Mouse (Mus musculus): Measurements from ENCODE around the gene Mtfmt.

The Mtfmt gene

DNA sequence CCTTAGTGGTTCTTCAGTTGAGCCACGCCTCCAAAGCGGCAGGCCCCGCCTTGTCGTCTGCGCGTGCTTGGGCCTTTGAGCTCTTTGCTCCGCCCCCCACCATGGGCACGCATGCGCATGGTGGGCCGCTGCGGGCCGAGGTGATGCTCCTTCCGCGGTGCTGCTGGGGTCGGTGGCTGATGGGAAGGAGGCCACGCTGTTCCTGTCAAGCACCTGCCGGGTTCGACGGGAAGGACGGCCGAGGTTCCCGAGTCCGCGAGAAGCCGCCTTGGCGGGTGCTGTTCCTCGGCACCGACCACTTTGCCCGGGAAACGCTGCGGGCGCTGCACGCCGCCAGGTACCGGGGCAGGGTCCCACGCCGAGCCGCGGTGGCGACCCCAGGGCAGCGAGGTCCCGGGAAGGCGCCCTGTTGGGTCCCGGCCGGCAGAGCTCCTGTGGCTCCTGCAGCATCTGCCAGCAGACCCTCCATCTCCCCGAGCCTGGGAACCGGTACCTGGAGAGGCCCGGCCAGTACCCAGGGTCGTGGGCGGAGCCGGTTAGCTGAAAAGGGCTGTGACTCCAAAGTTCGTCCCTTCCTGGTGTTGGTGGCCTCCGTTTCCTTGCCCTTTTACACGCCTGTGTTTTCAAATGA lies at the start of gene Mtfmt:
Mtfmt (plus strand) TSS at position 112 of the 631 bp plus-strand sequence.
- peak; percentile 92 to 98 for DNase-seq (ENCODE audit: low spot score in 2 of 2)

DNA sequence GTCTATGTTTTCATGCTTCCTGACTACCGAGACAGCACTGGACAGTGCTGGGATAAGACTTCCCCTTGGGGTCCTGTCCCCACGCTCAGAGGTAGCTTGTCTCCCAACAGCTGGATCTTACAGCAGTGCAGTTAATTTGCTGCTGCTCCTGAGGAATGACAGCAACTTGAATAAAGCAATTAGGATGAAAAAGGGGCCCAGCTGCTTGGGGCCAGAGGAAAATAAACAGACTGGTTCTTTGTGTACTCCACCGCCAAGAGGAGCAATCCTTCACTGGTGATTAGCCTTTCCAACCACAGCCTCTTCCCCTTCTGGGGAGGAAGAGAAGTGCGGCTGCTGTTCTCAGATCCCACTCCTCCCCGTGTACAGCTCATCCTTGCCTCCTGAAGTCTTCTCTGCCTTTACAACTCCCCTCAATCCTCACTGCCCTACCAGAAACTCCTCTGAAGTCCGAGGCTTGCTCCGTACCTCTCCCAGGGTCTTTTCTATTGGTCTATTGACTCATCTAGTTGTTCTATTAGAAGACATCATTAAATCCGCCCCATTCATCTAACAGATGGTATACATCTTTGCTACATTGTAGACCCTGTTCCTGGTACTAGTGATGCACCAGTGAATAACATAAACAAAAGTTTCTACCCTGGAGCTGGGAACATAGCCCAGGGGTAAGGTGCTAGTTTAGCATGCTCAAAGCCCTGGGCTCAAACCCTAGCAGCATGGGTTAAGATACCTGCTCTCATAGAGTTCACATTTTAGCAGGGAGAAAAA lies 49.0 kb upstream of the Mtfmt start:
- DNase-seq (ENCODE audit: low spot score in 2 of 2) = no peak

DNA sequence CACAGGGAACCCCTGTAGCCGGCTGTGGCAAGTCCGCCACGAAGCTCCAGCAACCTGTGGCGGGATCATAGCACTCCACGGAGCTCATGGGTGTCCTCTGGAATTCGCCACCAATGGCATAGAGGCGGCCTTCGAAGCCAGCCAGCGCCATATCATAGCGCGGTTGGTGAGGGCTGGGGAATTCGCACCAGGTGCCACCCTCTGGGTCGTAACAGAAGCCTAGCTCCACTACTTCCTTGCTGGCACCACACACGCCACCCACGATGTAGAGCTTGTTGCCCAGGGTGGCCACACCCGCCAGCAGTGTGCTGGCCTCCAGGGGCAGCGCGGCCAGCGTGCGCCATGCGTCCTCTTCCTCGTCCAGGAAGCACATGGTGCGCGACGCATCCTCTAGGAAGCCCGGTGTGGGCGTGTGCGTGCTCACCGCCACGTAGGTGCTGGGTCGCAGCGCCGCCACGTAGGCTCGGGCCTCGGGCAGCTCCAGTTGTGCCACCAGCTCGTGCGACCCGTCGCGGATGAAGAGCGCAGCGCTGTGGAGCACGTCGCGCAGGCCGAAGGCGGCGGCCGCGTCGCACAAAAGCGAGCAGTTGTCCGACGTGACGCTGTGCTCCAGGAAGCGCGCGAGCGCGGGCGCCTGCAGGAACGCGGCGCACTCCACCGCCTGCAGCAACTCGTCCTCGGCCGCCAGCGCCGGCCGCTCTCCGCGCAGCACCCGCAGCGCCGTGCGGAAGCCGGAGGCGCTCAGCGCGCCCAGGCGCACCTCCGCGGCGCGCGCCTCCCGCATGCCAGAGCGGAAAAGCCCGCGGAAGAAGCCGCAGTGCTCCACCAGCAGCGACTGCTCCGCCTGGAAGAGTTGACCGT lies 44.6 kb upstream of the Mtfmt start:
- no peak for DNase-seq (ENCODE audit: low spot score in 2 of 2)

DNA sequence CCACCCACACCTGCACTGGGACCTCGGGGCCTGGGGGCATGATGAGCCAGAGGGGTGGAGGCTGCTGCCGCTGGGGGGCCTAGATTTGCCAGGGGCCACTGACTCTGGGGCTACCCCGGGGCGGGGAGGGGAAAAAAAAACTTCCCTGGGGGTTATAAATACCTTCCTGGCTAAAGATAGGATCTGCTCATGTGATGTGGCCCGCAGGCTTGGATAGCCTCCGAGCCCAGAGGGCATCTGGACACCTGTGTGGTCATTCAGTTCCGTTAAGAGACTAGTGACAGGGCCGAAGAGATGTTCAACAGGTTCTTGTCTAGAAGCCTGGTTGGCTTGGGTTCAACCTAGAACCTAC lies 44.0 kb upstream of the Mtfmt start, which contains the start of gene Kbtbd13:
Kbtbd13 (minus strand) TSS at position 40 of the 352 bp plus-strand sequence.
- DNase-seq (ENCODE audit: low spot score in 2 of 2) = no peak

DNA sequence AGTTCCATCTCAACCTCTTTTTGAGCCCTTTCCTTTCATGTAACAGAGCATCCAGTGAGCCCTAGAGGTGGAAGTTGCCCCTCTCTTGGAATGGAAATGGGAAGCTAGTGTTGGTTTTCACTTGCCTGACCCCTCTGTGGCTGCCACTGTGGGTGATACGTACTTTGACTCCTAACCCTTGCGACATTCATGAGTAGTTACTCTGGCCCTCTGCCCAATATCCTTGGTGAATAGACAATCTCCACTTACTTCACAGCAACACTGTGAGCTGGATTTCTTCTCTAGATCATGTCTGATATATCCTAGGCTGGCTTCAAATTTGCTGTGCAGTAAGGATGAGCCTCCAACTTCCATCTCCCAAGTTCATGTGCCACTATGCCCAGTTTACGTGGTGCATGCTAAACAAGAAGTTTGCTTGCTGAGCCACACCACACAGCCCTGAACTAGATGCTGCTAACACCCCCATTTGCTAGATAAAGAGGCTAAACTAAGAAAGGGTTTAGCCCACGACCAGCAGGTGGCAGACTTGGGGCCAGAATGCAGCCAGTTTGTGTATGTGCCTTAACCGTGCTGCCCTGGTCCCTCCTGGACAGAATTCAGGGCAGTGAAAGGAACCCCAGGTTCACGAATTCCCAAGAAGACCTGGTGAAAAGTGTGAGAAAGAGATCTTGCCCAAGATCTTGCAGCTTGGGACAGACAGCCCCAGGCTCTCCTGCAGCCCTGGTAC lies 42.8 kb upstream of the Mtfmt start:
- peak; percentile 36 to 79 for DNase-seq (ENCODE audit: low spot score in 2 of 2)

DNA sequence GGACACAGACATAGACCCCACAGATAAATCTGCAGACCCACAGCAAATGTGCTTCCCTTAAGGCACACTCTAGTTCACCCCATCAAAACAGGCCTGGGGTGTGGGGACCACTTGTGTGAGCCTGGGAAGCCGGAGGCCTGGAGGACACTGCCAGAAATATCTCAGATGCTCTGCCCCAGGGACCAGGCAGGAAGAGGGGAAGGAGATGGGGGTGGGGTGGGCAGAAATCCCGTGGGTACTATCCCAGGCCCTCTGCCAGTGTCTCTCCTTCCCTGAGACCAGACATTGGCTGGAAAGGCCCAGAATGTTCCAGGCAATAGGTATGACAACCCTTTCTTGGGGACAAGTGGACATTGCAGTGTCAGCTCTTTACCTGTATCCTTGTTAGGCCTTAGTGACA lies 42.0 kb upstream of the Mtfmt start:
- no peak for DNase-seq (ENCODE audit: low spot score in 2 of 2)

DNA sequence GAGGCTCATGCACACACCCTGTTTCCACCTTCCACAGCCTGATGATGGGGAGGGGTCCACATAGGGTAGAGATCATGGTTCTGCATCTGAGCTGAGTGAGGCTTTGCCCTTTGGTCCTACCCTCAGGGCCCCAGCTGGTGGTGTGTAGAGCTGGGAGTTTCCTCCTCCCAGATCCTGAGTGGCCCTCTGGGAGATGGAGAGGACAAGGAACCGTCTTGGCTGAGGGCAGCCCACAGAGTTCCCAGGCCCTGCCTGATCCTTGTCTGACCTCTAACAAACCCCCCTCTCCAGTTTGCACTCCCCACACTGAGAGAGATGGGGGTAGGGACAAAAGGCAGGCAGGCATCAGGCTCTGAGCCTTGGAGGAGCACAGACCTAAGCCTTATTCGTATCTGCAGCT lies 41.2 kb upstream of the Mtfmt start:
- DNase-seq (ENCODE audit: low spot score in 2 of 2) = no peak

DNA sequence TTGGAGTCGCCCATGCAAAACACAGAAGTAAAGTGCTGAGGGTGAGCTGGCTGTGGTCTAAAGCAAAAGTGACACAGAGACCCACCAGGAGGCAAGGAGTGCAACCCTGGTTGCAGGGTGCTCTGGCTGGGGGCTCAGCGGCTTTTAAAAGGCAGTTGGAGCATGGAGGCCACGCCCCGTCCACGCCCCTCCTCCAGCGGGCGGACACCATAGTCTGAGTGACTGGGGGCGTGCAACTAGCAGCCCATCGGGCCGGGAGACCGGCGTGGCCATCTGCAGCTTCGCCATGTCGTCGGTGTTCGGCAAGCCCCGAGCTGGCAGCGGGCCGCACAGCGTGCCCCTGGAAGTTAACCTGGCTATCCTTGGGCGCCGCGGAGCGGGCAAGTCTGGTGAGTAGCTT lies 37.3 kb upstream of the Mtfmt start, which contains the start of gene Rasl12:
Rasl12 (plus strand) TSS at position 228 of the 400 bp plus-strand sequence.
- peak; percentile 21 to 62 for DNase-seq (ENCODE audit: low spot score in 2 of 2)

DNA sequence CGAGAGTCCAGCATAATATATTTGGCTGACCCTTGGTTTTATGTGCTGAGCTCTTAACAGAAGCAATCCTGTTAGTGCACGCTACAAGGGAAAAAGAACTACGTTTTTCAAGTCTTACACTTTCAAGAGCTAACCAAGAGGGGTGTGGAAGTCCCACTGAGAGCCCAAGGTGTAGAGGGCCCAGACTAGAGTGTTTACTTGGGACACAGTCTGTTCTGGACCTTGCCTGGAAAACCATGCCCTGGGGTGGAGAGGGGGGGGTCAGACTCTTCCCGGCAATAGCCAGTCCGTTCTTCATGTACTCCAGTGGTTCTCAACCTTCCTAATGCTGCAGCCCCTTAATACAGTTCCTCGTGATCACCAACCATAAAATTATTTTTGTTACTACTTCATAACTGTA lies 35.6 kb upstream of the Mtfmt start:
- no peak for DNase-seq (ENCODE audit: low spot score in 2 of 2)

DNA sequence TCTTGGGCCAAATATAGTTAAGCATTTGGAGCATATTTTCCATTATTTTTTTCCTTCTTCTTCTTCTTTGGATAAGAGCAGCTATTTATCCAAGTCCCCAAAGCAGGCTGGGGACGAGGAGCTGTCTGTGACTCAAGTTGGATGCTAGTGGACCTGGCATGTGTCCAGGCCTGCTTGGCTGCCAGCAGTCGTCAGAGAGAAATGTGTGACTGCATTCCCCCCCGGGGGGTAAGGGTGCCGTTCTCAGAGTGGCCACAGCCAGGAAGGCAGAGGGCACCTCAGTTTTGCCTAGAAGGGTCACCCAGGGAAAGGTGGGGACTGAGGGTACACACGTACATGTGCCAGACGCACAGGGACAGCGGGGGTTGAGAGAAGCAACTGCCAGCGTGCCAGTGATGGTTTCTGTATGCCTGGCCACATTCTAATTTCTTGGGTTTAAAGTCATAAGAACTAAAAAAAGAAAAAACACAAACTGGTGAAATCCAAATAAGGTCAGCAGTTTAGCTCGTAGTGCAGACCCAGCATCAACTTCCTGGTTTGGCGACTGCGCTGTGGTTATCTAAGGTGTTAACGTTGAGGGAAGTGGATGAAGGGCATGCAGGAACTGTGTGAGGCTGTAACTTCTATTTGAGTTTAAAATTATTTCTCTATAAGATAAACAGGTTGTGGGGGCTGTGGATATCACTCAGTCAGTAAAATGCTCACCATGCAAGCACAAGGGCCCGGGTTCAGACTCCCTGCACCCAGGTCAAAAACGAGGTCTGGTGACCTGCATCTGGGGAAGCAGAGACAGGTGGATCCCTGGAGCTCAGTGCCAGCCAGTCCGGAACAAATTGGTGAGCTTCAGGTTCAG lies 31.0 kb upstream of the Mtfmt start:
- DNase-seq (ENCODE audit: low spot score in 2 of 2) = peak in 1 of 2 experiments; percentile 32

DNA sequence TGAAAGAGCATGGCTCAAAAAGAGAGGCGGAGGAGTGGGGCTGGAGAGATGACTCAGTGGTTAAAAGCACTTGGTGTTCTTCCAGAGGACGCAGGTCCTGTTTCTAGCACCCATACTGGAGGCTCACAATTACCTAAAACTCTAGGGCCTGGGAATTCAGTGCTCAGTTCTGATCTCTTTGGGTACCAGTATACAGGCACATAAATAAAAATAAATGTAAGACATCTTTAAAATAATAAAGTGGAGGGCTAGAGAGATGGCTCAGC lies 30.5 kb upstream of the Mtfmt start:
- DNase-seq (ENCODE audit: low spot score in 2 of 2) = no peak

DNA sequence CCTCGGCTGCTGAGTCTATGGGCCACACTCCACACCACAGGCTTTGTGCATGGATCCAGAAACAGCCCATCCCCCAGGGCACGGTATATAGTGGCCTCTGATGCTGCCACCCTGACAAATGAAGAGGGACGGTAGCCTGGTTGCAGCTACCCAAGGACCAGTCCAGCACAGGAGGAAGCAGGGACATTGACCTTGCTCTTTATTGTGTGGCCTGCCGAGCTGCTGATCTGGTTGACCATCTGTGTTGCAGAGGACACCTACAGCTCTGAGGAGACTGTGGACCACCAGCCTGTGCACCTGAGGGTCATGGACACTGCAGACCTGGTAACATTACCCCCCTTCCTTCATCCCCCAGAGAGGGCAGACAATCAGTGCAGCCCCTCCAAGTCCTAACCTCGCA lies 28.3 kb upstream of the Mtfmt start:
- no peak for DNase-seq (ENCODE audit: low spot score in 2 of 2)

DNA sequence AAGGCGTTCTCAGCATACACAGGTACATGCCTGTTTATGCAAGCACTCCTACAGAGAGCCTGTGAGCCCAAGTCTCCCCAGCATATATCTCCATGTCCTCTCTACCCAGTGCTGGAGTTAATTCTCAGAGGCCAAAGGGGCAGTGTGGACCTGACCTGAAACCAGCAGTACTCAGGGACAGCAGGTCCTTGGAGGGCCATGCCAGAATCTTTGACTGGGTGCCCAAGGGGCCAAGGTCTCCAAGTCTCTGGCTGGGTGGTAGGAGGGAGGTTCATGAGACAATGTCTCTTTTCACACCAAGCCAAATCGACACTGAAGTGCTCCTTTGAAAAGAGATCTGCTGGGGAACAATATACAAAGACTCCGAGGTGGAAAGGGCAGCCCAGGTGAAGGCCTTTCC lies 27.7 kb upstream of the Mtfmt start:
- no peak for DNase-seq (ENCODE audit: low spot score in 2 of 2)

DNA sequence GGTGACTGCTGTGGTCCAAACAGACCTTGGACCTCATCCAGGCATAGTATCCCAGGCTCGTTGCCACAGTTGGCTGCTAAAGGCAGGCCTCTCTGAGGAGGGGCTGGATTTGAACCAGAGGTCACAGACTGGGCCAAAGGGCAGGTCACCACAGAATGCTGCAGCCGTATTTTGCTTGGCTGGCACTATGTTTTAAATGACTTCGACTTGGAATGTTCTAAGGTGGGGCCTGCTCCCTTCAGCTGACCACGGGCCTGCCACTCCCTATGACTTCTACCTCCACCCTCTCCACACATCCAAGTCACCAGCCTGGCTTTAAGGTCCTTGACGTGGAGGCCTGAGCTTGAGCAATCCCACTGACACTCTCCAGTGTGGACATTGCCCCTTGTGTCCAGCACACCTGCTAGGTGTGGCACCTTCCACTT lies 26.7 kb upstream of the Mtfmt start:
- DNase-seq (ENCODE audit: low spot score in 2 of 2) = no peak

DNA sequence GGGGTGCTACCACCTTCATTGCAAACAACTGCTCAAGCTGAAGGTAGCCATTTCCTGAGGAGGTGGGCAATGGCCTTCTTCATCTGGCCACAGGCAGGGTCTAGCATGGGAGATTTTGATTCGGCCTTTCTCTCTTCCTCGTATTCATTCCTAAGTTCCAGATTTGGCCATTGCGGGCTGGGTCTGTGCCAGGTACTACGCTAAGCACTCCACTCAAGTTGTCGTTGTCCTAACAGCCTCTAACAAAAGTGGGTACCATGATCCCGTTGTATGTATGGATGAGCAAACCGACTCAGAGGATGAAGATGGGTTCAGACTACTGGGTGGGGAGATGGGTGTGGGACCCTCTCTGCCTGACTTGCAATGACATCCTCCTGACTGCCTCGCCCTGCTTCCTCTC lies 25.2 kb upstream of the Mtfmt start:
- DNase-seq (ENCODE audit: low spot score in 2 of 2) = no peak

DNA sequence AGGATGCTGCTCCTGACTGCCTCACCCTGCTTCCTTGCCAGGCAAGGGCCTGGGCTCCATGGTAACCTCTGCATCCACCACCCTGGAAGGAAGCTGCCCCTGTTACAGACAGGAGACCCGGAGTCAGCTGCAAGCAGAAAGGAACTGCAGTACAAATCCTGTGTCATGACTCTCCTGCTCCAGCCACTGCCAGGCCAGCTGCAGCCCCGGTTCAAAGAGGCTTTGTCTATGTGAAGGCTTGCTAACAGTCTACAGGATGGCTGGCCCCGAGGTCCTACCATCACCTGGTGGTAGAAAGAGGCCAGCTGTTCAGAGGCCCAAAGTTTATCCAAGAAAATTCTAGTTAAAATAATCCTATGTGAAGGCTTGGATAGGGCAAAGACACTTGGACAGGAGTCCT lies 24.3 kb upstream of the Mtfmt start:
- no peak for DNase-seq (ENCODE audit: low spot score in 2 of 2)

DNA sequence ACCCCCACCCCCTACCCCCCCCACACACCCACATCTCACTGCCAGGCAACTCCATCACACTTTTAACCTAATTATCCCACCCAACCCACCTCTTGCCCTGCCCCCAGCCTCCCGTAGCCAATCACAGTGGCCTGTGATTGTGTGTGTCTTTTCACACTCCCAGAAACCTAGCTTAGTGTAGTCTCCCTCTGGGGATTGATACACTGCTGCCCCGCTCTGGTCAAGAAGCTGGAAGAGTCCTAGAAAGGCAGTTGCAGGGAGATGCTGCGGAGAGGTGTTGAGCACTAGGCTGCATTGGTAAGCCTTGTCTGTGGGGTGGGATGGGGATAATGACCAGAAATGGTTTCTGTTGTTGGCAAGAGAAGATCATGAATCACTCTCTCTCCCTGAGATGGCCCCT lies 17.8 kb upstream of the Mtfmt start:
- no peak for DNase-seq (ENCODE audit: low spot score in 2 of 2)

DNA sequence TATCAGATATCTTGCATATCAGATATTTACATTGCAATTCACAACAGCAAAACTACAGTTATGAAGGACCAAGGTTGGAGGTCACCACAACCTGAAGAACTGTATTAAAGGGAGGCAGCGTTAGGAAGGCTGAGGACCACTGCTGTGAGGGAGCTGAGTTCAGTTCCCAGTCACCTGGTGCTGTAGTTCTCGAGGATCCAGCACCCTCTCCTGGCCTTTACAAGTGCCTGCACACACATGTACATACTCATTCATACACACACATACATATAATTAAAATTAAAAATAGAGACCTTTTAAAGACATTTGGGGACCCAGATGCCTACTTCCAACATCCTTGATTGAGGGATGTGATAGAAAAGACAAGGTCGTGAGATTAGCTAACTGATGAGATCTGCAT lies 15.9 kb upstream of the Mtfmt start:
- no peak for DNase-seq (ENCODE audit: low spot score in 2 of 2)

DNA sequence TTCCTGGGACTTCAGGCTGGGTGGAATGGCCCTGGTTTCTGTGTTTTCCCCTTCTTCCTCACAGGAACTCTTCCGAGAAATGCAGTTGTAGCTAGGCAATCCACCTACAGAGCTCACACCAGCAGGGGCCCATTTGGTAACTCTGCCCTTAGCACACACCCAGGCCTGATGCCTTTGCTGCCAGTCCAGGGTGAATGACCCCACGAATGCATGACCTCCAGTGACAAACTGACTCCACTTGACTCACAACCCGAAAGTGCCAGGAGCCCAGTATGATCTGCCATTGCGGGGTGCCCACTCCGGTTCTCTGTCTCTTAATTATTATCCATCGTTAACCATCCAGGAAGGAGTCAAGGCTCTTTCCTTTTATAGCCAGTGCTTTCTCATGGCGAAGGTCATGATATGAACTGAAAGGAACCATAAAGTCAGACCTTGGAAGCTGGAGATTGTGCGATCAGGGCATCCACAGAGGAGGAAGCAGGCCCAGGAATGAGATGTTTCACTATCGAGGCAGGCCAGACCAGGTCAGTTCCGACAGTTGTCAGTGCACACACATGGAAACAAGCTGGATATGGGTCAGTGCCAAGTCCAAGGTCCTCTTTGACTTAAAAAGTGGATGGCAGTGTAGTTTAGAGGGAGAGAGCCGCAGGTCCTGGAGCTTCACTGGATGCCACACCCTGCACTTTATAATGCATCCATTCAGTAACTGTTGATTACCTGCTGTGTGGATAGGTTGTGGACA lies 12.7 kb upstream of the Mtfmt start, which contains the start of gene Slc51b:
Slc51b (minus strand) TSS at position 196 of the 742 bp plus-strand sequence.
- no peak for DNase-seq (ENCODE audit: low spot score in 2 of 2)

DNA sequence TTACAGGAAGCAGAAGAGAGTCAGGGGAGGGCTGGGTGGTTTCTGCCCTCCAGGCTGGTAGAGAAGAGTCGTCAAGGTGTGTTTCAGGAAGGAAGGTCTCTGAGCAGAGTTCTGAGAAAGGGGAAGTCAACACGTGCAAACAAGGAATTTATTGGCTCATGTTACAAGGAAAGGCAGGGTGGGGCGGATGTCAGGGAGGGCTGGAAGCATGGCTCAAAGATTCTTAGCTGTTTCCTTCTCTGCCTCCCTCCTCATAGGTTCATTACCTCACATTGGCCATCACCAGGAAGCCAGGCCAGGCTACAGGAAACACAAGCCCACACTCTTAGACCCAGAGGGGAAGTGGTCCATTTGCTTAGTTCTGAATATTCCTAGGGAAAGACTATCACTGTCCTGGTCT lies 11.2 kb upstream of the Mtfmt start:
- DNase-seq (ENCODE audit: low spot score in 2 of 2) = no peak
